Mouse (Mus musculus): ENCODE measurements at regions not wholly inside any gene's neighbourhood (a gene's known extent, or its start where the extent isn't known, plus 50 kb on each side); places are given as distances from the start of the nearest gene placed in this dataset.

- H3K36me3 ChIP-seq (ENCODE audit: control insufficient read depth, insufficient read depth): no peaks in the 10 kb centered on the region
- peaks cover 12% of the 10 kb centered on the region for H3K27me3 ChIP-seq (ENCODE audit: control insufficient read depth, insufficient read depth, insufficient read length)
- TF ChIP-seq SRF (IDR thresholded peaks at IDR 0.05; ENCODE audit: control insufficient read depth, insufficient read length, low read depth) (no peak), REST (IDR thresholded peaks at IDR 0.05; ENCODE audit: insufficient read depth, insufficient read length) (no peak), CEBPB (IDR thresholded peaks at IDR 0.05; ENCODE audit: insufficient read depth, poor library complexity, severe bottlenecking) (no peak), POLR2A (IDR thresholded peaks at IDR 0.05; ENCODE audit: insufficient read length, low read depth) (no peak), E2F4 (IDR thresholded peaks at IDR 0.05; ENCODE audit: insufficient read depth) (no peak), MYOD1 (IDR thresholded peaks at IDR 0.05; ENCODE audit: control insufficient read depth in 1 of 3, insufficient read length in 2 of 3, low read depth in 2 of 3) (no peak), USF1 (IDR thresholded peaks at IDR 0.05; ENCODE audit: low read depth) (no peak), TCF12 (IDR thresholded peaks at IDR 0.05; ENCODE audit: insufficient read depth, poor library complexity, severe bottlenecking) (no peak), MAX (IDR thresholded peaks at IDR 0.05; ENCODE audit: low read depth) (no peak), TCF3 (IDR thresholded peaks at IDR 0.05; ENCODE audit: insufficient read length, low read depth) (no peak), POLR2AphosphoS2 (IDR thresholded peaks at IDR 0.05; ENCODE audit: insufficient read length, low read depth) (no peak), MYOG (IDR thresholded peaks at IDR 0.05; ENCODE audit: control insufficient read depth in 1 of 3, insufficient read depth in 1 of 3, insufficient read length in 2 of 3, low read depth in 2 of 3) (no peak)
- H3K4me3 ChIP-seq: no peak overlapping the region
- H3K4me2 ChIP-seq (ENCODE audit: low read depth): no peak overlapping the region
- no peak overlapping the region for H3ac ChIP-seq (ENCODE audit: control insufficient read depth, insufficient read length)
- H3K79me2 ChIP-seq (ENCODE audit: control insufficient read depth, insufficient read depth): no peaks in the 10 kb centered on the region
Observed at GRCm38 (mm10) chr14:46016701-46017106, 358.8 kb upstream of the Ddhd1 start.

GRCm38 (mm10) chr14:46017286-46017685 is 359.3 kb upstream of the Ddhd1 start:
- H3ac ChIP-seq (ENCODE audit: control insufficient read depth, insufficient read length): no peak overlapping the region
- no peak for TF ChIP-seq E2F4 (IDR thresholded peaks at IDR 0.05; ENCODE audit: insufficient read depth)
- no peak for TF ChIP-seq POLR2A (IDR thresholded peaks at IDR 0.05; ENCODE audit: insufficient read length, low read depth)
- TF ChIP-seq MYOD1 (IDR thresholded peaks at IDR 0.05; ENCODE audit: control insufficient read depth in 1 of 3, insufficient read length in 2 of 3, low read depth in 2 of 3): no peak
- no peak for TF ChIP-seq POLR2AphosphoS2 (IDR thresholded peaks at IDR 0.05; ENCODE audit: insufficient read length, low read depth)
- no peak for TF ChIP-seq CEBPB (IDR thresholded peaks at IDR 0.05; ENCODE audit: insufficient read depth, poor library complexity, severe bottlenecking)
- no peak for TF ChIP-seq MAX (IDR thresholded peaks at IDR 0.05; ENCODE audit: low read depth)
- no peak for TF ChIP-seq TCF3 (IDR thresholded peaks at IDR 0.05; ENCODE audit: insufficient read length, low read depth)
- TF ChIP-seq SRF (IDR thresholded peaks at IDR 0.05; ENCODE audit: control insufficient read depth, insufficient read length, low read depth): no peak
- no peak for TF ChIP-seq TCF12 (IDR thresholded peaks at IDR 0.05; ENCODE audit: insufficient read depth, poor library complexity, severe bottlenecking)
- H3K4me3 ChIP-seq: no peak overlapping the region
- H3K4me2 ChIP-seq (ENCODE audit: low read depth): no peak overlapping the region
- H3K79me2 ChIP-seq (ENCODE audit: control insufficient read depth, insufficient read depth): no peaks in the 10 kb centered on the region
- H3K27me3 ChIP-seq (ENCODE audit: control insufficient read depth, insufficient read depth, insufficient read length): peaks cover 12% of the 10 kb centered on the region
- H3K36me3 ChIP-seq (ENCODE audit: control insufficient read depth, insufficient read depth): no peaks in the 10 kb centered on the region

GRCm38 (mm10) chr14:46017976-46018375 is 360.0 kb upstream of the Ddhd1 start:
- no peak overlapping the region for H3K4me2 ChIP-seq (ENCODE audit: low read depth)
- peaks cover 12% of the 10 kb centered on the region for H3K27me3 ChIP-seq (ENCODE audit: control insufficient read depth, insufficient read depth, insufficient read length)
- no peak overlapping the region for H3K4me3 ChIP-seq
- no peaks in the 10 kb centered on the region for H3K36me3 ChIP-seq (ENCODE audit: control insufficient read depth, insufficient read depth)
- TF ChIP-seq E2F4 (IDR thresholded peaks at IDR 0.05; ENCODE audit: insufficient read depth): no peak
- no peak for TF ChIP-seq MYOG (IDR thresholded peaks at IDR 0.05; ENCODE audit: control insufficient read depth in 1 of 3, insufficient read depth in 1 of 3, insufficient read length in 2 of 3, low read depth in 2 of 3)
- TF ChIP-seq POLR2AphosphoS2 (IDR thresholded peaks at IDR 0.05; ENCODE audit: insufficient read length, low read depth): no peak
- no peak for TF ChIP-seq REST (IDR thresholded peaks at IDR 0.05; ENCODE audit: insufficient read depth, insufficient read length)
- no peak overlapping the region for H3ac ChIP-seq (ENCODE audit: control insufficient read depth, insufficient read length)
- H3K79me2 ChIP-seq (ENCODE audit: control insufficient read depth, insufficient read depth): no peaks in the 10 kb centered on the region

- Histone ChIP-seq H3K79me2 (ENCODE audit: control insufficient read depth, insufficient read depth) (no peaks in the 10 kb centered on the region), H3ac (ENCODE audit: control insufficient read depth, insufficient read length) (no peak overlapping the region), H3K27me3 (ENCODE audit: control insufficient read depth, insufficient read depth, insufficient read length) (peaks cover 12% of the 10 kb centered on the region), H3K36me3 (ENCODE audit: control insufficient read depth, insufficient read depth) (no peaks in the 10 kb centered on the region), H3K4me2 (ENCODE audit: low read depth) (no peak overlapping the region), H3K4me3 (no peak overlapping the region)
- TF ChIP-seq MYOG (IDR thresholded peaks at IDR 0.05; ENCODE audit: control insufficient read depth in 1 of 3, insufficient read depth in 1 of 3, insufficient read length in 2 of 3, low read depth in 2 of 3): no peak
- TF ChIP-seq REST (IDR thresholded peaks at IDR 0.05; ENCODE audit: insufficient read depth, insufficient read length): no peak
- no peak for TF ChIP-seq MYOD1 (IDR thresholded peaks at IDR 0.05; ENCODE audit: control insufficient read depth in 1 of 3, insufficient read length in 2 of 3, low read depth in 2 of 3)
- no peak for TF ChIP-seq MAX (IDR thresholded peaks at IDR 0.05; ENCODE audit: low read depth)
- no peak for TF ChIP-seq SRF (IDR thresholded peaks at IDR 0.05; ENCODE audit: control insufficient read depth, insufficient read length, low read depth)
- TF ChIP-seq POLR2AphosphoS2 (IDR thresholded peaks at IDR 0.05; ENCODE audit: insufficient read length, low read depth): no peak
- no peak for TF ChIP-seq TCF12 (IDR thresholded peaks at IDR 0.05; ENCODE audit: insufficient read depth, poor library complexity, severe bottlenecking)
- no peak for TF ChIP-seq POLR2A (IDR thresholded peaks at IDR 0.05; ENCODE audit: insufficient read length, low read depth)
Observed at GRCm38 (mm10) chr14:46019240-46020025, 359.8 kb upstream of the Gm15217 start.

GRCm38 (mm10) chr14:46034301-46034700 is 344.9 kb upstream of the Gm15217 start:
- Histone ChIP-seq H3K4me2 (ENCODE audit: low read depth) (no peak overlapping the region), H3K36me3 (ENCODE audit: control insufficient read depth, insufficient read depth) (no peaks in the 10 kb centered on the region), H3K27me3 (ENCODE audit: control insufficient read depth, insufficient read depth, insufficient read length) (no peaks in the 10 kb centered on the region), H3ac (ENCODE audit: control insufficient read depth, insufficient read length) (no peak overlapping the region), H3K79me2 (ENCODE audit: control insufficient read depth, insufficient read depth) (no peaks in the 10 kb centered on the region), H3K4me3 (no peak overlapping the region)
- no peak for TF ChIP-seq USF1 (IDR thresholded peaks at IDR 0.05; ENCODE audit: low read depth)
- no peak for TF ChIP-seq POLR2AphosphoS2 (IDR thresholded peaks at IDR 0.05; ENCODE audit: insufficient read length, low read depth)
- no peak for TF ChIP-seq MAX (IDR thresholded peaks at IDR 0.05; ENCODE audit: low read depth)

All from myocyte (in vitro differentiated cells).